In genomic region chr3:84215253-84215652, GRCm38 (mm10) we compare ENCODE assay signal across 10 mouse cellular contexts. TPM values are rescaled to one million over a fixed set of nuclear protein-coding genes. Genes with fewer than 3 reads are reported as not detected.
A peak's percentile ranks its signal among the peaks of the same experiment; 100 is the strongest.
DNase-seq lines count a peak whose midpoint lies in the region; ATAC-seq lines count a peak whose summit lies in the region.
"Had no signal": no experiment of that assay in that cellular context is flagged by ENCODE, and none has a peak within 500 bp of the region (broad histone marks: within the 10 kb centered on the region; RNA-seq: fewer than 3 reads in every experiment).

No protein-coding gene starts in this region.

- WGBS in hindbrain, embryonic 16.5 days, result 18% methylated on average over 9 of the region's 9 CpGs

- peak; percentile 24 to 44 for DNase-seq in heart, postnatal 14 days
- no peak for DNase-seq in heart, adult 9 months (ENCODE audit: low spot score in 2 of 2)
- peak; percentile 66 for DNase-seq in testis, postnatal 10 days (ENCODE audit: low spot score)
- no peak for DNase-seq in testis, postnatal 14 days (ENCODE audit: low spot score)
- DNase-seq in urinary bladder, adult 2 months (ENCODE audit: low spot score), result no peak
- no peak for DNase-seq in urinary bladder, postnatal 14 days (ENCODE audit: low spot score)
- no peak for DNase-seq in thymus, postnatal 25 days

- H3K4me1 ChIP-seq in hindbrain, embryonic 16.5 days (ENCODE audit: control insufficient read depth, insufficient read depth, low read depth, low read length), result peaks cover 64% of the 10 kb centered on the region

- ATAC-seq in hindbrain, embryonic 16.5 days, result peak; percentile 53; the same call in 1 of the 2 replicates
- ATAC-seq: inflammation-experienced regulatory T-cells, adult 6 months; liver, embryonic 12.5 days had no signal

- H3K27me3 ChIP-seq in hindbrain, embryonic 16.5 days (replicated peaks; ENCODE audit: control insufficient read depth, insufficient read depth, low read length), result no peaks in the 10 kb centered on the region

- peak overlapping the region; percentile 63 for H3K4me2 ChIP-seq in hindbrain, embryonic 16.5 days (ENCODE audit: low read length)
- H3K4me2 ChIP-seq: liver, embryonic 12.5 days had no signal

- peak overlapping the region; percentile 41 for H3K9ac ChIP-seq in hindbrain, embryonic 16.5 days (ENCODE audit: low read depth, low read length)
- H3K9ac ChIP-seq: liver, embryonic 12.5 days had no signal

- H3K36me3 ChIP-seq in hindbrain, embryonic 16.5 days (ENCODE audit: control insufficient read depth, insufficient read depth, low read length), result no peaks in the 10 kb centered on the region
- H3K36me3 ChIP-seq: liver, embryonic 12.5 days had no signal

- H3K9me3 ChIP-seq in hindbrain, embryonic 16.5 days (ENCODE audit: control insufficient read depth, low read length), result no peaks in the 10 kb centered on the region
- H3K9me3 ChIP-seq: liver, embryonic 12.5 days had no signal

- H3K27ac ChIP-seq in hindbrain, embryonic 16.5 days (ENCODE audit: low read depth, low read length), result peak overlapping the region; percentile 66
- H3K27ac ChIP-seq: liver, embryonic 12.5 days had no signal

- intact Hi-C loops in heart, postnatal 14 days (cut with DNase I), result loop anchor here (5.0 kb wide), 1 partner anchor 38 kb away; no protein-coding TSS in a partner anchor

- no peak overlapping the region; the same call in 1 of the 2 replicates for H3K4me3 ChIP-seq in hindbrain, embryonic 16.5 days (ENCODE audit: low read length)
- H3K4me3 ChIP-seq: liver, embryonic 12.5 days had no signal

RNA-seq across cellular contexts. Expression of gene Gm6525, which starts 41.3 kb away (rescaled TPM):
- total RNA-seq in heart, postnatal 14 days (2021), result not detected
- polyA plus RNA-seq in hindbrain, embryonic 16.5 days (2015; fragmentation: Nextera tagmentation; extraction: Ambion mirVana), result 1.6 and 1.8 TPM in 2 replicates
- polyA plus RNA-seq in urinary bladder, adult 2 months (2012; rRNA removed), result not detected in 2 replicates
- polyA plus RNA-seq: liver, embryonic 12.5 days had no signal

RNA-seq across cellular contexts. Expression of gene Mnd1, which starts 59.7 kb away (rescaled TPM):
- 1 to 10 TPM; 4.0 to 6.5 TPM for total RNA-seq in heart, postnatal 14 days (2021)
- 2.0 and 2.9 TPM in 2 replicates for polyA plus RNA-seq in hindbrain, embryonic 16.5 days (2015; fragmentation: Nextera tagmentation; extraction: Ambion mirVana)
- polyA plus RNA-seq in urinary bladder, adult 2 months (2012; rRNA removed), result 4.2 TPM in 2 replicates

Comparison
In these comparisons a context has a peak if more than half of its experiments do, and no peak if none do; other contexts are left out.
1. DNase-seq: peak in heart, postnatal 14 days (2 of 2) and testis, postnatal 10 days (single experiment); none in heart, adult 9 months (0 of 2), testis, postnatal 14 days (single experiment), urinary bladder, adult 2 months (single experiment), urinary bladder, postnatal 14 days (single experiment) and thymus, postnatal 25 days (single experiment).